Mouse (Mus musculus): ENCODE results near the gene Krtap19-9b. TPM values are rescaled to one million over a fixed set of nuclear protein-coding genes. Genes with fewer than 3 reads are reported as not detected.

The Krtap19-9b gene
- polyA plus RNA-seq (2012; ENCODE audit: insufficient read depth, insufficient read length, missing spikeins) = not detected in 2 replicates

DNA sequence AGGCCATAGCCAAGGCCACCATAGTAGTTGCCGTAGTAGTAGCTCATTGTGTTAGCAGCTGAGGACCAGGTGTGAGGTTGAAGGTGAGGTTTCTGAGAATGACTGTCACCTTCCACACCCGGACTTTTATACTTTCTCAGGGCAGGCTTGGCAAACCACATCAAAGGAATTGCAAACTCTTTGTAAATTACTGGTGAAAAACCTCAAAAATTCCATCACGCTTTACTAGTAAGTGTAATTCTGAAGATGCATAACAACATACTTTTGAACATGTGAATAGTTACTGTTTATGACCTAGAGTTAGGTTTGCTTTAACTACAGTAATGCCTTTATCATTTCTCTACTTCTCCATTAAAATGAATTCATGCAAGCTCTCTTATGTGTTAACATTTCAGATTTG lies at the start of gene Krtap19-9b:
TSS of gene Krtap19-9b (minus strand) at position 101 of the 400 bp plus-strand sequence.
- Histone ChIP-seq H3K4me1 (ENCODE audit: control insufficient read depth, insufficient read depth, low read length) (no peaks in the 10 kb centered on the region), H3K4me3 (ENCODE audit: insufficient read depth, low read length) (no peak within 1 kb of the TSS), H3K27ac (ENCODE audit: insufficient read depth, low read depth, low read length) (no peak within 1 kb of the TSS)
- no peak for TF ChIP-seq CTCF (IDR thresholded peaks at IDR 0.05; ENCODE audit: low read depth, low read length)
- TF ChIP-seq POLR2A (IDR thresholded peaks at IDR 0.05; ENCODE audit: borderline replicate concordance, low read depth, low read length) = no peak

- Histone ChIP-seq H3K4me3 (ENCODE audit: insufficient read depth, low read length) (no peak within 1 kb of the TSS), H3K4me1 (ENCODE audit: control insufficient read depth, insufficient read depth, low read length) (no peaks in the 10 kb centered on the region), H3K27ac (ENCODE audit: insufficient read depth, low read depth, low read length) (no peak within 1 kb of the TSS)
- no peak for TF ChIP-seq CTCF (IDR thresholded peaks at IDR 0.05; ENCODE audit: low read depth, low read length)
- no peak for TF ChIP-seq POLR2A (IDR thresholded peaks at IDR 0.05; ENCODE audit: borderline replicate concordance, low read depth, low read length)
These were observed 30.7 kb upstream of the Krtap19-9b start, which contains the start of gene Krtap16-3 for GRCm38 (mm10) chr16:88962773-88963172. TSS of gene Krtap16-3 (minus strand) at chr16:88962873.

DNA sequence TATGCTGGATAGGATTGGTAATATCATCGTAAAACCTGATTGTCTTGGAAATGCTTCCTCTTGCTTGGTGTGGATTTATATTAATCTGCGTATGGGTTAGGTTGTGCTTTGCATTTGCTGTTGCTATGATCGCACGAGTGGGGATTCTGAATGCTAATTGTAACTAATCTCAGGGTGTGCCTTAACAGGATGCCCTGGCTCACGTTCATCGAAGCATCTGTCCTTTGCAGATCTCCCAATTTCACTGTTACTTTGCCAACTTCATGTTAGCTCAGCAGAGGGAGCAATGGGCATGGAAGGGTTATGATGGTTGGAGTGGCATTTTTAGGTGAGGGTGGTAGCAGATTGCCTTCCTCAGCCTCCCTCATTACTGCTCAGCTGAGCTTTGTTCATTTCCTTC lies 9.0 kb upstream of the Krtap19-9b start:
- no peaks in the 10 kb centered on the region for H3K4me1 ChIP-seq (ENCODE audit: control insufficient read depth, insufficient read depth, low read length)
- H3K4me3 ChIP-seq (ENCODE audit: insufficient read depth, low read length) = no peak overlapping the region
- TF ChIP-seq POLR2A (IDR thresholded peaks at IDR 0.05; ENCODE audit: borderline replicate concordance, low read depth, low read length) (no peak), CTCF (IDR thresholded peaks at IDR 0.05; ENCODE audit: low read depth, low read length) (no peak)
- no peak overlapping the region for H3K27ac ChIP-seq (ENCODE audit: insufficient read depth, low read depth, low read length)

- Histone ChIP-seq H3K27ac (ENCODE audit: insufficient read depth, low read depth, low read length) (no peak overlapping the region), H3K4me3 (ENCODE audit: insufficient read depth, low read length) (no peak overlapping the region), H3K4me1 (ENCODE audit: control insufficient read depth, insufficient read depth, low read length) (no peaks in the 10 kb centered on the region)
- no peak for TF ChIP-seq POLR2A (IDR thresholded peaks at IDR 0.05; ENCODE audit: borderline replicate concordance, low read depth, low read length)
- no peak for TF ChIP-seq CTCF (IDR thresholded peaks at IDR 0.05; ENCODE audit: low read depth, low read length)
These were observed 6.2 kb upstream of the Krtap19-9b start for GRCm38 (mm10) chr16:88938252-88938651.

GRCm38 (mm10) chr16:88896357-88896756 lies 35.7 kb downstream of the Krtap19-9b start, which contains the start of gene Krtap19-5:
TSS of gene Krtap19-5 (minus strand) at chr16:88896457.
- no peak within 1 kb of the TSS for H3K27ac ChIP-seq (ENCODE audit: insufficient read depth, low read depth, low read length)
- H3K4me1 ChIP-seq (ENCODE audit: control insufficient read depth, insufficient read depth, low read length) = no peaks in the 10 kb centered on the region
- H3K4me3 ChIP-seq (ENCODE audit: insufficient read depth, low read length) = no peak within 1 kb of the TSS
- TF ChIP-seq CTCF (IDR thresholded peaks at IDR 0.05; ENCODE audit: low read depth, low read length) = no peak
- TF ChIP-seq POLR2A (IDR thresholded peaks at IDR 0.05; ENCODE audit: borderline replicate concordance, low read depth, low read length) = no peak

- TF ChIP-seq CTCF (IDR thresholded peaks at IDR 0.05; ENCODE audit: low read depth, low read length) = no peak
- TF ChIP-seq POLR2A (IDR thresholded peaks at IDR 0.05; ENCODE audit: borderline replicate concordance, low read depth, low read length) = no peak
- H3K4me1 ChIP-seq (ENCODE audit: control insufficient read depth, insufficient read depth, low read length) = no peaks in the 10 kb centered on the region
- no peak overlapping the region for H3K27ac ChIP-seq (ENCODE audit: insufficient read depth, low read depth, low read length)
These were observed 45.2 kb downstream of the Krtap19-9b start for GRCm38 (mm10) chr16:88886870-88887269.

GRCm38 (mm10) chr16:88884989-88885388 lies 47.1 kb downstream of the Krtap19-9b start, which contains the start of gene Krtap19-4:
TSS of gene Krtap19-4 (minus strand) at chr16:88885089.
- H3K27ac ChIP-seq (ENCODE audit: insufficient read depth, low read depth, low read length) = no peak within 1 kb of the TSS
- no peak within 1 kb of the TSS for H3K4me3 ChIP-seq (ENCODE audit: insufficient read depth, low read length)
- TF ChIP-seq CTCF (IDR thresholded peaks at IDR 0.05; ENCODE audit: low read depth, low read length) = no peak
- no peak for TF ChIP-seq POLR2A (IDR thresholded peaks at IDR 0.05; ENCODE audit: borderline replicate concordance, low read depth, low read length)
- no peaks in the 10 kb centered on the region for H3K4me1 ChIP-seq (ENCODE audit: control insufficient read depth, insufficient read depth, low read length)

More at GRCm38 (mm10) chr16:88886870-88887269, 45.2 kb downstream of the Krtap19-9b start:
- no peak overlapping the region for H3K4me3 ChIP-seq (ENCODE audit: insufficient read depth, low read length)

Other genes with a start within 250 kb of the Krtap19-9b start
- not detected in 2 replicates for gene 2310061N02Rik, start 224.3 kb downstream of the Krtap19-9b start, polyA plus RNA-seq (2012; ENCODE audit: insufficient read depth, insufficient read length, missing spikeins)
- gene Krtap13-1, start 203.4 kb downstream of the Krtap19-9b start, polyA plus RNA-seq (2012; ENCODE audit: insufficient read depth, insufficient read length, missing spikeins) = not detected in 2 replicates
- gene Krtap13, start 180.6 kb downstream of the Krtap19-9b start, polyA plus RNA-seq (2012; ENCODE audit: insufficient read depth, insufficient read length, missing spikeins) = not detected in 2 replicates
- not detected in 2 replicates for gene 2310034C09Rik, start 173.4 kb downstream of the Krtap19-9b start, polyA plus RNA-seq (2012; ENCODE audit: insufficient read depth, insufficient read length, missing spikeins)
- gene 2310057N15Rik, start 158.1 kb downstream of the Krtap19-9b start, polyA plus RNA-seq (2012; ENCODE audit: insufficient read depth, insufficient read length, missing spikeins) = not detected in 2 replicates
- not detected in 2 replicates for gene Gm5965, start 154.4 kb downstream of the Krtap19-9b start, polyA plus RNA-seq (2012; ENCODE audit: insufficient read depth, insufficient read length, missing spikeins)
- not detected in 2 replicates for gene Gm20741, start 120.0 kb downstream of the Krtap19-9b start, polyA plus RNA-seq (2012; ENCODE audit: insufficient read depth, insufficient read length, missing spikeins)
- not detected in 2 replicates for gene Krtap15, start 112.0 kb downstream of the Krtap19-9b start, polyA plus RNA-seq (2012; ENCODE audit: insufficient read depth, insufficient read length, missing spikeins)
- not detected in 2 replicates for gene Krtap14, start 106.1 kb downstream of the Krtap19-9b start, polyA plus RNA-seq (2012; ENCODE audit: insufficient read depth, insufficient read length, missing spikeins)
- gene Krtap19-1, start 62.9 kb downstream of the Krtap19-9b start, polyA plus RNA-seq (2012; ENCODE audit: insufficient read depth, insufficient read length, missing spikeins) = not detected in 2 replicates
- not detected in 2 replicates for gene Krtap19-2, start 58.0 kb downstream of the Krtap19-9b start, polyA plus RNA-seq (2012; ENCODE audit: insufficient read depth, insufficient read length, missing spikeins)
- not detected in 2 replicates for gene Krtap19-3, start 54.2 kb downstream of the Krtap19-9b start, polyA plus RNA-seq (2012; ENCODE audit: insufficient read depth, insufficient read length, missing spikeins)
- gene Krtap19-4, start 47.2 kb downstream of the Krtap19-9b start, polyA plus RNA-seq (2012; ENCODE audit: insufficient read depth, insufficient read length, missing spikeins) = not detected in 2 replicates
- gene Krtap19-5, start 35.8 kb downstream of the Krtap19-9b start, polyA plus RNA-seq (2012; ENCODE audit: insufficient read depth, insufficient read length, missing spikeins) = not detected in 2 replicates
- not detected in 2 replicates for gene Krtap16-3, start 30.6 kb upstream of the Krtap19-9b start, polyA plus RNA-seq (2012; ENCODE audit: insufficient read depth, insufficient read length, missing spikeins)
- gene Krtap22-2, start 78.5 kb upstream of the Krtap19-9b start, polyA plus RNA-seq (2012; ENCODE audit: insufficient read depth, insufficient read length, missing spikeins) = not detected in 2 replicates
- not detected in 2 replicates for gene Gm10229, start 83.0 kb upstream of the Krtap19-9b start, polyA plus RNA-seq (2012; ENCODE audit: insufficient read depth, insufficient read length, missing spikeins)
- not detected in 2 replicates for gene Krtap6-1, start 99.4 kb upstream of the Krtap19-9b start, polyA plus RNA-seq (2012; ENCODE audit: insufficient read depth, insufficient read length, missing spikeins)
- gene Gm10228, start 109.2 kb upstream of the Krtap19-9b start, polyA plus RNA-seq (2012; ENCODE audit: insufficient read depth, insufficient read length, missing spikeins) = not detected in 2 replicates
- not detected in 2 replicates for gene Krtap6-5, start 115.6 kb upstream of the Krtap19-9b start, polyA plus RNA-seq (2012; ENCODE audit: insufficient read depth, insufficient read length, missing spikeins)
- not detected in 2 replicates for gene 1110025L11Rik, start 131.7 kb upstream of the Krtap19-9b start, polyA plus RNA-seq (2012; ENCODE audit: insufficient read depth, insufficient read length, missing spikeins)
- not detected in 2 replicates for gene Krtap6-3, start 151.8 kb upstream of the Krtap19-9b start, polyA plus RNA-seq (2012; ENCODE audit: insufficient read depth, insufficient read length, missing spikeins)
- gene Gm6358, start 208.6 kb upstream of the Krtap19-9b start, polyA plus RNA-seq (2012; ENCODE audit: insufficient read depth, insufficient read length, missing spikeins) = not detected in 2 replicates
- not detected in 2 replicates for gene Gm10061, start 218.8 kb upstream of the Krtap19-9b start, polyA plus RNA-seq (2012; ENCODE audit: insufficient read depth, insufficient read length, missing spikeins)
- gene Gm9789, start 225.7 kb upstream of the Krtap19-9b start, polyA plus RNA-seq (2012; ENCODE audit: insufficient read depth, insufficient read length, missing spikeins) = not detected in 2 replicates
- gene Gm7735, start 237.2 kb upstream of the Krtap19-9b start, polyA plus RNA-seq (2012; ENCODE audit: insufficient read depth, insufficient read length, missing spikeins) = not detected in 2 replicates
- gene 1110057P08Rik, start 242.5 kb upstream of the Krtap19-9b start, polyA plus RNA-seq (2012; ENCODE audit: insufficient read depth, insufficient read length, missing spikeins) = not detected in 2 replicates